Mouse (Mus musculus) neural tube, embryonic 11.5 days (tissue): Measurements from ENCODE around the gene Cdkn2aip. TPM values are rescaled to one million over a fixed set of nuclear protein-coding genes. Genes with fewer than 3 reads are reported as not detected.
A peak's percentile ranks its signal among the peaks of the same experiment; 100 is the strongest.

Source experiments
- ATAC-seq: fragments of 200-750 bp; cut with Nextera tagmentation; 2 replicates; pipeline ENCODE4 v1.8.0; 2017; ENCODE audit warnings: moderate number of reproducible peaks, mild to moderate bottlenecking, moderate TSS enrichment, moderate library complexity; ENCODE audit not compliant: insufficient read depth, low FRiP score, low TSS enrichment
- DNase-seq: peaks from one replicate; pipeline ENCODE4 v3.0.0-alpha.2; 2015; ENCODE audit warnings: low spot score
- H3K27ac ChIP-seq: fragments of 300-500 bp; sonication (generic); 2 replicates; pipeline ENCODE4 v1.5.1; 2014; ENCODE audit warnings: low read depth, mild to moderate bottlenecking, low read length
- H3K27me3 ChIP-seq: fragments of 300-500 bp; sonication (generic); 2 replicates; pipeline ENCODE4 v1.6.1; 2014; ENCODE audit warnings: mild to moderate bottlenecking, low read length, mixed read lengths; ENCODE audit not compliant: control insufficient read depth, insufficient read depth
- H3K36me3 ChIP-seq: fragments of 300-500 bp; sonication (generic); 2 replicates; pipeline ENCODE4 v1.6.1; 2014; ENCODE audit warnings: mild to moderate bottlenecking, low read length, moderate library complexity, mixed read lengths; ENCODE audit not compliant: control insufficient read depth, insufficient read depth
- H3K4me1 ChIP-seq: fragments of 300-500 bp; sonication (generic); 2 replicates; pipeline ENCODE4 v1.6.1; 2014; ENCODE audit warnings: low read length, mixed read lengths; ENCODE audit not compliant: control insufficient read depth, insufficient read depth
- H3K4me2 ChIP-seq: fragments of 300-500 bp; sonication (generic); 2 replicates; pipeline ENCODE4 v1.6.1; 2014; ENCODE audit warnings: low read depth, mild to moderate bottlenecking, moderate library complexity
- H3K4me3 ChIP-seq: fragments of 300-500 bp; sonication (generic); 2 replicates; pipeline ENCODE4 v1.5.1; 2014; ENCODE audit warnings: low read depth, low read length
- H3K9ac ChIP-seq: fragments of 300-500 bp; sonication (generic); 2 replicates; pipeline ENCODE4 v1.6.1; 2014; ENCODE audit warnings: mild to moderate bottlenecking, low read length
- H3K9me3 ChIP-seq: fragments of 300-500 bp; sonication (generic); 2 replicates; pipeline ENCODE4 v1.6.1; 2016; ENCODE audit warnings: low read length; ENCODE audit not compliant: control insufficient read depth
- WGBS: fragments of 180-500 bp; shearing (Covaris S2); extraction: QIAGEN DNeasy Blood & Tissue Kit; methylation state at CpG from one replicate; pipeline ENCODE4 v1.1.7; 2014; 5-methylcytosine and 5-hydroxymethylcytosine counted together
- polyA plus RNA-seq: library from polyadenylated mRNA; unstranded; fragments of >200 nt; fragmentation: Nextera tagmentation; extraction: Ambion mirVana; gene quantifications from 2 replicates; pipeline ENCODE4 v1.2.1, GENCODE M21; 2014

Cdkn2aip gene
- polyA plus RNA-seq, 1 experiment from 2014 or later: 42.6 TPM

DNA sequence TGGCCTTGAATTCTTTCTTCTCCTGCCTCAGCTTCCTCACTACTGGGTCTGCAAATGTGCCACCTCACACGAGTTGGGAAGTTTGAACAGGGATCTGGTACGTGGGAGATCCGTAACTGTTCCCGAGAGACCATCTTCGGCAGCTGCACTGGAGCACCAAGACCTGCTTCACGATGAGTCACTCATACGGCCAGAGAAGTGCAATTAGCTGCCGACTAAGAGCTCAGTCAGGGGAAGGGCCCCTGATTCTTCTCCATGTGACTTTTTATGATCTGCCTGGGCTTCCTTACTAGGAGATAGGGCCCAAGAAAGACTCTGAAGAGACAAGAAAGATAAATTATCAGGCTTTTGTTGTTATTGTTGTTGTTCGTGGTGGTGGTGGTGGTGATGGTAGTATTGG, 31.1 kb upstream of the Cdkn2aip start:
- no peak overlapping the region for H3K4me2 ChIP-seq
- DNase-seq: no peak
- WGBS: 82% methylated on average over 9 of the region's 9 CpGs
- no peaks in the 10 kb centered on the region for H3K9me3 ChIP-seq
- no peaks in the 10 kb centered on the region for H3K4me1 ChIP-seq
- H3K9ac ChIP-seq: no peak overlapping the region
- no peaks in the 10 kb centered on the region for H3K36me3 ChIP-seq
- H3K4me3 ChIP-seq: no peak overlapping the region
- no peak overlapping the region for H3K27ac ChIP-seq
- no peak for ATAC-seq
- no peaks in the 10 kb centered on the region for H3K27me3 ChIP-seq

DNA sequence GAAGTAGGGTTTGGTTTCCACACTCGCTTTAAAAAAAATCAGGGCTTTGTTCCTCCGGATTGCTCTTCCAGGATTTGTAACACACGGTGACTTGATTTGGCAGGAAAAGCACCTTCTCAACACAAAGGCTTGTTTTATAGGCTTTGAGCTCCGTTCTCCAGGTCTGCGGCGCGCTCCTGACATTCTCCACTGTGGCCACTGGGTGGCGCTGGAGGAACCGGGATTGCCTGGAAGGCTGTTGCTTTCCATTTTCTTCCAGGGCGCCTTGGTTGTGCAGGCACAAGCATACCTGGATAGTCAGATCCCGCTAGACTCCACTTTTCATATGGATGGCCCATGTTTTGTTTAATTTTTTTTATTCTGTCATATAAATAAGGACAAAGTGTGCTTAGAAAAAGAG, 29.7 kb upstream of the Cdkn2aip start:
- H3K4me2 ChIP-seq: no peak overlapping the region; the same call in 1 of the 2 replicates
- no peak for ATAC-seq

DNA sequence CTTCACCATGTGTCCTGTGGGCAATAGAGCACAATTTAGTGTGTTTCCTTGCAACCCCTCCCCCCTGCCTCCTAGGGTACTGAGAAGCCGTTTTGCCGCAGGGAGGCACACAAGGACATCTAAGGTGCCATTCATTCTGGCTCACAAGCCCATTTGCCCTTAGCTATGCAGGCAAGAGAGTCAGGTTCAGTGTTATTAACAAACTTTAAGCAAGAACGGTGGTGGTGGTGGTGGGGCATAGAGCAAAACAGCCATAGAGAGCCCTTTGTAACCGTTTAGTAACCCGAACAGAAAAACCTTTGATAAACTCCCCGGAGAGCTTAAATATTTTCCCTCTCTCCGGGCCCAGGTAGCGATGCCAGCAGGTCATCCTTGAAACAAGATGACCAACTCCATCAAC, 29.3 kb upstream of the Cdkn2aip start:
- H3K4me1 ChIP-seq: no peaks in the 10 kb centered on the region
- H3K4me3 ChIP-seq: no peak overlapping the region
- ATAC-seq (no peak), DNase-seq (peak; percentile 17)
- no peak overlapping the region; the same call in 1 of the 2 replicates for H3K4me2 ChIP-seq
- no peaks in the 10 kb centered on the region for H3K27me3 ChIP-seq
- H3K36me3 ChIP-seq: no peaks in the 10 kb centered on the region
- 35% methylated on average over 8 of the region's 8 CpGs for WGBS
- no peak overlapping the region for H3K27ac ChIP-seq
- H3K9ac ChIP-seq: no peak overlapping the region
- no peaks in the 10 kb centered on the region for H3K9me3 ChIP-seq

More for the DNA sequence above, 29.7 kb upstream of the Cdkn2aip start:
- H3K4me3 ChIP-seq: no peak overlapping the region
- H3K36me3 ChIP-seq: no peaks in the 10 kb centered on the region
- no peaks in the 10 kb centered on the region for H3K27me3 ChIP-seq
- peak; percentile 87 for DNase-seq
- H3K4me1 ChIP-seq: no peaks in the 10 kb centered on the region
- H3K9me3 ChIP-seq: no peaks in the 10 kb centered on the region
- 9% methylated on average over 11 of the region's 11 CpGs for WGBS
- no peak overlapping the region for H3K9ac ChIP-seq
- H3K27ac ChIP-seq: no peak overlapping the region

DNA sequence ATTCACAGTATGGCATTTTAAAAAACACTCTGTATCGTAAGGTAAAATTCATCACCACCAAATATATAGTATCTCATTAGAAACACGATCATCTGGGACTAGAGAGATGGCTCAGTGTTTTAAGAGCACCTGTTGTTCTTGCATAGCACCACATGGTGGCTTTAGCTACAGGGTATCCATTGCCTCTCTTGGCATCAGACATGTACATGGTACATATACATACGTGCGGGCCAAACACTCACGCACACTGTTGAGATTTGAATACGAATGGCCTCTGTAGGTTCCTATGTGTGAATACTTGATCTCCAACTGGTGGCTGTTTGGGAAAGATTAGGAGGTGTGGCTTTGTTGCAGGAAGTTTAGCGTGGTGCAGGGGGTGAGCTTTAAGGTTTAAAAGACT, 28.6 kb upstream of the Cdkn2aip start:
- no peaks in the 10 kb centered on the region for H3K9me3 ChIP-seq
- H3K4me3 ChIP-seq: no peak overlapping the region
- H3K4me2 ChIP-seq: no peak overlapping the region
- no peak for ATAC-seq
- no peak overlapping the region for H3K27ac ChIP-seq
- no peak overlapping the region for H3K9ac ChIP-seq
- H3K27me3 ChIP-seq: no peaks in the 10 kb centered on the region
- WGBS: 86% methylated on average over 7 of the region's 7 CpGs
- no peaks in the 10 kb centered on the region for H3K36me3 ChIP-seq
- DNase-seq: no peak
- no peaks in the 10 kb centered on the region for H3K4me1 ChIP-seq

DNA sequence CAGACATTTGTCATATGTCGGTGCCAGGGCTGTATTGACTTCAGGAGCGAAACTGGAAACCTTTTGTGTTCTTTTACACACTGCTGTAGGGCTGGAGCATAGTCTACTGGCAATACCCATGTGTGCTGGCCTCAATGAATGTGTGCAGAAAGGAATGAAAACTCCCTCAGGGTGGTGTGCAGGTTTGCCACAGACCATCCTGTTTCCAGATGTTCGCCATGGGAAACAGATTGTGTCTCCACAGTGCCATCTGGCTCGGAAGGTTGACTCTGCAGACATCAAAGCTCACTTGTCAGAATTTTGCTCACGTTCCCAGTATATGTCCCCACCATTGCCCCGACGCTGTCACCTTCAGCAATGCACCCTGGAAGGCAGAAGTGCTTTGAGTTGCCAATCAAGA, 23.4 kb upstream of the Cdkn2aip start:
- Histone ChIP-seq H3K9ac (no peak overlapping the region), H3K4me2 (no peak overlapping the region), H3K4me3 (no peak overlapping the region), H3K4me1 (0 out of 2 replicates have a peak, but pooled peaks cover 2% of the 10 kb centered on the region), H3K36me3 (no peaks in the 10 kb centered on the region), H3K9me3 (no peaks in the 10 kb centered on the region), H3K27me3 (no peaks in the 10 kb centered on the region), H3K27ac (no peak overlapping the region)
- 42% methylated on average over 7 of the region's 7 CpGs for WGBS
- ATAC-seq (no peak), DNase-seq (peak; percentile 33)

DNA sequence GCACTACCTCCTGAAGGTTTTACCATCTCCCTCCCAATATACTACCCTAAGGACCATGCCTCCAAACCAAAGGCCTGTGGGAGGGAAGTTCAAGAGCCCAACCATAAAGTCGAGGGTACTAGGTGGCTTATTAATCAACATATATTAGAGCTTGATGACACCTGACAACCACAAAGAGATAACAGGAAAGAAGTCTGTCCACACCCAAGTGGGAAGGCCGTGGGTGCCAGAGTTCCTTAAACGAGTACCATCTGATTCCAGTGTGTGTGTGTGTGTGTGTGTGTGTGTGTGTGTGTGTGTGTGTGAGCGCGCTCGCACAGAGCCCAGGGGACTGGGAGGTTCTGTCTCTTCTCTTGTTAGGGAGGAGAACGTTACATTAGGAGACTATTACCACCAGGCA, 15.6 kb upstream of the Cdkn2aip start:
- no peak overlapping the region for H3K4me2 ChIP-seq
- no peak overlapping the region for H3K27ac ChIP-seq
- 86% methylated on average over 7 of the region's 7 CpGs for WGBS
- H3K9ac ChIP-seq: no peak overlapping the region
- H3K4me1 ChIP-seq: no peaks in the 10 kb centered on the region
- no peaks in the 10 kb centered on the region for H3K9me3 ChIP-seq
- no peak overlapping the region for H3K4me3 ChIP-seq
- H3K27me3 ChIP-seq: no peaks in the 10 kb centered on the region
- ATAC-seq: no peak
- DNase-seq: no peak
- H3K36me3 ChIP-seq: no peaks in the 10 kb centered on the region

DNA sequence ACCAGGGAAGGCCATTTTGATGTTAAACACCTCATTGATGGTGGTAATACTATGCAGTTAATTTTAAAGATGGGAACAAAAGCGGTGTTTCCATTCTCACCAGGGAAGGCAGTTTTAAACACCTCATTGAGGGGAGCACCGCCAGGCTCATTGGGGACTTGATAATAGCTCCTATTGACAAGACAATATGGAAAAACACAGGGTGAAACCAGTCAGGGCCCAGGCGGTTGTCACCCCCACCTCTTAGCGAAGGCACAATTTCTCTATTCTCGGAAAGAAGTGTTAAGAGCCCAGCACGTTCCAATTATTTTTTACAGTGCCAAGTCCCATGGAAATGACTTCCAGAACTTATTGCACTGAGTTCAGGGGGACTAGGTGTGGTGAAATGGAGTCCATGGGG, 13.2 kb upstream of the Cdkn2aip start:
- WGBS: 10% methylated on average over 6 of the region's 6 CpGs
- H3K9ac ChIP-seq: no peak overlapping the region
- H3K4me1 ChIP-seq: no peaks in the 10 kb centered on the region
- H3K4me3 ChIP-seq: no peak overlapping the region
- H3K9me3 ChIP-seq: no peaks in the 10 kb centered on the region
- ATAC-seq (peak; percentile 35; the same call in 1 of the 2 replicates), DNase-seq (no peak)
- H3K4me2 ChIP-seq: no peak overlapping the region
- no peak overlapping the region for H3K27ac ChIP-seq
- no peaks in the 10 kb centered on the region for H3K36me3 ChIP-seq
- no peaks in the 10 kb centered on the region for H3K27me3 ChIP-seq

DNA sequence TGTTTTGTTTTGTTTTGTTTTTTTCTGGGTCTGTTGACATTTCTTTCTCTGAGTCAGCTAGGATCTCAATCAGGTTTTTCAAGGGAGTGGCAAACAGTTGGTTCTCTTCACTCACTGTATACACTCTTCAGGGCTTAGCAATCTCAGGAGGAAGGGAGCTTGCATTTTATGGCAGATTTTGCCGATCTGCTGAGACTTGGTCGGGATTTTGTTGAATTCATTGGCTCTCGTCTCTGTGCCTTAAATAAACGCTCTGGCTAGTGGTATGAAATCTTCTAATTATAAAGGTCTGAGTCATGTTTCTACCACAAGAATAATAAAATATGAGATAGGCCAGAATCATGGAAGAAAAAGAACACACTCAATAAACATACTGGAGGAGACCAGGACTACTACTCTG, 7.9 kb upstream of the Cdkn2aip start:
- no peak for ATAC-seq
- H3K9ac ChIP-seq: no peak overlapping the region
- H3K4me1 ChIP-seq: no peaks in the 10 kb centered on the region
- H3K4me2 ChIP-seq: no peak overlapping the region
- 78% methylated on average over 4 of the region's 4 CpGs for WGBS
- H3K27me3 ChIP-seq: no peaks in the 10 kb centered on the region
- no peak overlapping the region for H3K27ac ChIP-seq
- no peak overlapping the region for H3K4me3 ChIP-seq
- no peak for DNase-seq
- no peaks in the 10 kb centered on the region for H3K36me3 ChIP-seq
- H3K9me3 ChIP-seq: no peaks in the 10 kb centered on the region

DNA sequence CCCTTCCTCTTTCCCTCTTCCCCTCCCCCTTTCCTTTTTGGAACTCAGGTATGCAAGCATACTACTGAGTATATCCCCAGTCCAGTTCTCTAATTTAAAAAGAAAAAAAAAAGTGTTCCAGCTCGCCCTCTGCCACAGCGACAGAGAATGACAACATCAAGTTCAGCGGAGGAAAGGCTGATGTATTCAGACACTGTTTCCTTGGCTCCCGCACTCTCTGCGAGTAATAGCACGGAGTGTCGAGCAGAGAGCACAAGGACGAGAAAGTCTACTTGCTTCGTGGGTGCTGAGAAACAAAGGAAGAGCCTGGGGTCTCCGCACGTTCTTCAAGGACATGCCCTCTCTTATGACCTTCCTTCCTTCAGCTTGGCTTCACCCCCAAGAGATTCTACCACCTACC, 4.9 kb upstream of the Cdkn2aip start:
- H3K4me3 ChIP-seq: no peak overlapping the region
- peaks cover 2% of the 10 kb centered on the region; the same call in 1 of the 2 replicates for H3K4me1 ChIP-seq
- H3K27ac ChIP-seq: no peak overlapping the region
- H3K4me2 ChIP-seq: no peak overlapping the region
- H3K36me3 ChIP-seq: no peaks in the 10 kb centered on the region
- ATAC-seq: no peak
- H3K9ac ChIP-seq: no peak overlapping the region
- H3K9me3 ChIP-seq: no peaks in the 10 kb centered on the region
- no peaks in the 10 kb centered on the region for H3K27me3 ChIP-seq
- no peak for DNase-seq
- 24% methylated on average over 11 of the region's 11 CpGs for WGBS
